Comparison of ENCODE assay signal across 15 mouse cellular contexts in genomic region chr16:76545942-76546341, GRCm38 (mm10).
"Had no signal": no experiment of that assay in that cellular context is flagged by ENCODE, and none has a peak within 500 bp of the region (broad histone marks: within the 10 kb centered on the region; RNA-seq: fewer than 3 reads in every experiment).

No protein-coding gene starts in this region.

- H3K4me3 ChIP-seq: intestine, embryonic 15.5 days; kidney, embryonic 15.5 days; left cerebral cortex, adult 2 months; limb, embryonic 10.5 days; liver, embryonic 15.5 days; lung, embryonic 15.5 days; megakaryocyte, embryonic 14.5 days; neural tube, embryonic 13.5 days had no signal

- H3K9me3 ChIP-seq: intestine, embryonic 15.5 days; limb, embryonic 10.5 days; liver, embryonic 15.5 days; lung, embryonic 15.5 days; megakaryocyte, embryonic 14.5 days; neural tube, embryonic 13.5 days had no signal

- H3K4me2 ChIP-seq: intestine, embryonic 15.5 days; kidney, embryonic 15.5 days; liver, embryonic 15.5 days; lung, embryonic 15.5 days; neural tube, embryonic 13.5 days had no signal

- H3K36me3 ChIP-seq: intestine, embryonic 15.5 days; kidney, embryonic 15.5 days; limb, embryonic 10.5 days; liver, embryonic 15.5 days; lung, embryonic 15.5 days; neural tube, embryonic 13.5 days had no signal

- ATAC-seq: intestine, embryonic 15.5 days had no signal

- H3K9ac ChIP-seq: intestine, embryonic 15.5 days; kidney, embryonic 15.5 days; liver, embryonic 15.5 days; lung, embryonic 15.5 days; neural tube, embryonic 13.5 days had no signal

- H3K27ac ChIP-seq: intestine, embryonic 15.5 days; kidney, embryonic 15.5 days; left cerebral cortex, adult 2 months; limb, embryonic 10.5 days; liver, embryonic 15.5 days; lung, embryonic 15.5 days; macrophage; neural tube, embryonic 13.5 days had no signal

- H3K27me3 ChIP-seq: intestine, embryonic 15.5 days; kidney, embryonic 15.5 days; liver, embryonic 15.5 days; lung, embryonic 15.5 days; megakaryocyte, embryonic 14.5 days; neural tube, embryonic 13.5 days had no signal

- DNase-seq: kidney, postnatal 14 days; lung, postnatal 14 days; midbrain, embryonic 14.5 days; retina, postnatal 1 day; right cerebral cortex, postnatal 4 days; thymus, postnatal 4 days had no signal

- H3K4me1 ChIP-seq: intestine, embryonic 15.5 days; kidney, embryonic 15.5 days; liver, embryonic 15.5 days; lung, embryonic 15.5 days; neural tube, embryonic 13.5 days had no signal
